Mouse (Mus musculus) limb, embryonic 10.5 days (tissue): Measurements from ENCODE around the gene Atrnl1. TPM values are rescaled to one million over a fixed set of nuclear protein-coding genes. Genes with fewer than 3 reads are reported as not detected.
"Not testable (repeated sequence)": the region's sequence is repeated elsewhere in the genome, so short reads cannot be mapped to it uniquely, and the experiment has no call there.

ENCODE experiments used
- DNase-seq: peaks from one replicate; pipeline ENCODE4 v3.0.0-alpha.2; 2017; ENCODE audit warnings: low spot score
- H3K27ac ChIP-seq: fragments of 300-500 bp; sonication (generic); 2 replicates; pipeline ENCODE4 v1.5.1; 2016; ENCODE audit warnings: mild to moderate bottlenecking
- H3K27me3 ChIP-seq: fragments of 300-500 bp; sonication (generic); 2 replicates; pipeline ENCODE4 v1.6.1; 2016; ENCODE audit warnings: low read depth, mild to moderate bottlenecking; ENCODE audit not compliant: poor library complexity, severe bottlenecking
- H3K36me3 ChIP-seq: fragments of 300-500 bp; sonication (generic); 2 replicates; pipeline ENCODE4 v1.6.1; 2016; ENCODE audit warnings: mild to moderate bottlenecking, moderate library complexity
- H3K4me1 ChIP-seq: fragments of 300-500 bp; sonication (generic); 2 replicates; pipeline ENCODE4 v1.6.1; 2016
- H3K4me3 ChIP-seq: fragments of 300-500 bp; sonication (generic); 2 replicates; pipeline ENCODE4 v1.5.1; 2016; ENCODE audit warnings: mild to moderate bottlenecking, moderate library complexity
- H3K9me3 ChIP-seq: fragments of 300-500 bp; sonication (generic); replicated peaks from 2 replicates; pipeline ENCODE4 v1.6.1; 2016; ENCODE audit warnings: mild to moderate bottlenecking
- WGBS: fragments of 180-500 bp; shearing (Covaris S2); methylation state at CpG from one replicate; pipeline ENCODE4 v1.1.7; 2016; 5-methylcytosine and 5-hydroxymethylcytosine counted together
- polyA plus RNA-seq: library from polyadenylated mRNA; unstranded; fragments of >200 nt; fragmentation: Nextera tagmentation; extraction: Ambion mirVana; gene quantifications from 2 replicates; pipeline ENCODE4 v1.2.1, GENCODE M21; 2016

Atrnl1 gene
- polyA plus RNA-seq, 1 experiment from 2014 or later, result 5.1 TPM

GRCm38 (mm10) chr19:58018698-58019097 lies 407.9 kb downstream of the Atrnl1 start:
- no peak overlapping the region for H3K27ac ChIP-seq
- no peaks in the 10 kb centered on the region for H3K9me3 ChIP-seq
- no peaks in the 10 kb centered on the region for H3K36me3 ChIP-seq
- no peak for DNase-seq
- no peaks in the 10 kb centered on the region for H3K27me3 ChIP-seq
- 81% methylated on average over 5 of the region's 5 CpGs for WGBS
- H3K4me3 ChIP-seq, result no peak overlapping the region
- peaks cover 14% of the 10 kb centered on the region; the same call in 1 of the 2 replicates for H3K4me1 ChIP-seq

GRCm38 (mm10) chr19:58021514-58022284 lies 410.9 kb downstream of the Atrnl1 start:
- Histone ChIP-seq H3K36me3 (no peaks in the 10 kb centered on the region), H3K4me1 (peaks cover 14% of the 10 kb centered on the region; the same call in 1 of the 2 replicates), H3K27ac (no peak overlapping the region), H3K4me3 (no peak overlapping the region), H3K27me3 (no peaks in the 10 kb centered on the region), H3K9me3 (no peaks in the 10 kb centered on the region)
- DNase-seq, result no peak
- 94% methylated on average over 8 of the region's 8 CpGs for WGBS

- Histone ChIP-seq H3K27ac (no peak overlapping the region), H3K9me3 (no peaks in the 10 kb centered on the region), H3K4me3 (no peak overlapping the region), H3K27me3 (no peaks in the 10 kb centered on the region), H3K4me1 (peaks cover 14% of the 10 kb centered on the region; the same call in 1 of the 2 replicates), H3K36me3 (0 out of 2 replicates have a peak, but pooled peaks cover 4% of the 10 kb centered on the region)
- DNase-seq, result no peak
- WGBS, result 91% methylated on average over 14 of the region's 14 CpGs
These were observed 412.5 kb downstream of the Atrnl1 start for GRCm38 (mm10) chr19:58023216-58023825.

DNA sequence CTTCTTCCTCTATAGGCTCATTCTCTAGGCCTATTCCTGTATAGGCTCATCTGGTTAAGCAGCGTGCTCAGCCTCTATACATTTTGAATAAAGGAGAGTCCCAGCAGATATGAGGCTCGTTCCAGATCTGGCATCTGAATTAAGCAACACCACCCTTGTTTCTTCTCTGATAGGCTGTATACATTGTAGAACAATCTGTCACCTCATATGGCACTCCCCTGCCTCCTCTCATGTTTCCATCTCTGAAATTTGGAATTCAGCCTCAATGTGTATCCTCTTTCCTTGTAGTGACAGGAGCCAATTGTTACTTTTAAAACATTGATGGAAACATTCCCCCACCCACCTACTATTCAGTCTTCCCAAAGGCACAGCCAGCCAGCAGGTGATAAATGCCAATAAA lies 414.2 kb downstream of the Atrnl1 start:
- peaks cover 11% of the 10 kb centered on the region; the same call in 1 of the 2 replicates for H3K4me1 ChIP-seq
- no peak overlapping the region for H3K4me3 ChIP-seq
- no peaks in the 10 kb centered on the region for H3K9me3 ChIP-seq
- DNase-seq, result no peak
- H3K27ac ChIP-seq, result no peak overlapping the region
- H3K27me3 ChIP-seq, result no peaks in the 10 kb centered on the region
- WGBS, result 90% methylated on average over 2 of the region's 2 CpGs
- 0 out of 2 replicates have a peak, but pooled peaks cover 4% of the 10 kb centered on the region for H3K36me3 ChIP-seq

DNA sequence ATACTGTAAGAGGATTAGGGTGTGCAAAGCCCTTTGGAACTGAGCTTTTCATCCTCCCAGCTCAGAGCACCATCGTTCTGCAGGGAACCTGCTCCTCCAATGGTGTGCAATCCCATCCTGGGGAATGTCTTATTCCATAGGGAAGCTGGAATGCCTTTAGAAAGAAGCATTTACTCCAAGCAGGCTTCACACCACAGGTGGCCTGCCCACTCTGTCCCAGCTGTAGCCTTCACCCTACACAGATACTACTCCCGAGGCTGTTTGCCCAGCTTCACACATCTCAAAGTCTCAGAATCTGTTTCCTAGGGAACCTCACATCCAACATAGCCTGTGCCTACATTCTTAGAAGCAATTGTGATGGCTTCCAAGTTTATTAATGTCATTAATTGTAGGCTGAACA lies 418.8 kb downstream of the Atrnl1 start:
- no peak overlapping the region for H3K4me3 ChIP-seq
- WGBS, result 74% methylated on average over 2 of the region's 2 CpGs
- no peak for DNase-seq
- H3K9me3 ChIP-seq, result no peaks in the 10 kb centered on the region
- H3K27ac ChIP-seq, result no peak overlapping the region
- H3K4me1 ChIP-seq, result no peaks in the 10 kb centered on the region
- 0 out of 2 replicates have a peak, but pooled peaks cover 8% of the 10 kb centered on the region for H3K36me3 ChIP-seq
- H3K27me3 ChIP-seq, result no peaks in the 10 kb centered on the region

GRCm38 (mm10) chr19:58033241-58033640 lies 422.4 kb downstream of the Atrnl1 start:
- H3K27me3 ChIP-seq, result no peaks in the 10 kb centered on the region
- WGBS, result 89% methylated on average over 5 of the region's 5 CpGs
- no peaks in the 10 kb centered on the region for H3K9me3 ChIP-seq
- H3K27ac ChIP-seq, result no peak overlapping the region
- peak; percentile 13 for DNase-seq
- H3K4me3 ChIP-seq, result no peak overlapping the region
- 0 out of 2 replicates have a peak, but pooled peaks cover 5% of the 10 kb centered on the region for H3K36me3 ChIP-seq
- no peaks in the 10 kb centered on the region for H3K4me1 ChIP-seq

DNA sequence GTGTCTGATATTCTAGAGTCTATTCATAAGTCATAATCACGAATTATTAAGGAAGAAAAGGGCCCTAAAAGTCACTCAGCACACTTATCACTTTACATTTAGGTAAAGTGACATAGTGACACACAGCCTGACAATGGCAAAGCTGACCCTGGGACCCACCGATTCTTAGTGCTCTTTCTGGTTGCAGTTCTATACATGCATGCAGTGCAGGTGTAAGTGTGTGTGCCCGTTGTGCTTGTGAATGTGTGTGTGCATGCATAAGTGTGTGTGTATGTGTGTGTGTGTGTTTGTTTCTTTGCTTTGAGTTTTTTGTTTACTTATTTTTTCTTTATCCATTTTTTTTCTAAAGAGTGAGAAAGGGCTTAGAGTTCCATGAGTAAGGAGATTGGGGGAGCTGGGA lies 425.3 kb downstream of the Atrnl1 start:
- no peaks in the 10 kb centered on the region for H3K4me1 ChIP-seq
- no peak overlapping the region for H3K27ac ChIP-seq
- WGBS, result 87% methylated on average over 3 of the region's 3 CpGs

DNA sequence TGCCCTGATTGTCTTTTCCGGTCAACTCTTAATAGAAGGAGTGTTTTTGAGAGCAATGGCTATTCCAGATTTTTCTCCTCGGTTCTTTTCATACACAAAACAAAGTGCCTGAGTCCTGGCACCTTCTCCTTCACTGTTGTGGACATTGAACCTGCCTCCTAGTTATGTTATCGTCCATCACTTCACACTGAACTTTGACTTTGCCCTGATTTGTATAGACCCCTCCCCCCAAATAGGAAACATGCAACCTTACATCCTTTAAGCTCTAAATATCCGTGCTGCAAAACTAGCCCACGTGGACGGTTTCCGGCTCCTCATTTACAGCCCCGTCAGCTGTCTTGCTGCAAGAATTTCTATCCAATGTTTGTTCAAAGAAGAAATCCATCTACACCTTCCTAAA lies 432.3 kb downstream of the Atrnl1 start:
- 87% methylated on average over 8 of the region's 8 CpGs for WGBS
- Histone ChIP-seq H3K36me3 (no peaks in the 10 kb centered on the region), H3K4me3 (no peak overlapping the region), H3K9me3 (no peaks in the 10 kb centered on the region), H3K27ac (no peak overlapping the region), H3K27me3 (no peaks in the 10 kb centered on the region), H3K4me1 (peaks cover 7% of the 10 kb centered on the region)
- no peak for DNase-seq

More for the DNA sequence above, 425.3 kb downstream of the Atrnl1 start:
- no peaks in the 10 kb centered on the region for H3K27me3 ChIP-seq
- no peak for DNase-seq
- H3K36me3 ChIP-seq, result no peaks in the 10 kb centered on the region
- no peak overlapping the region for H3K4me3 ChIP-seq
- no peaks in the 10 kb centered on the region for H3K9me3 ChIP-seq

DNA sequence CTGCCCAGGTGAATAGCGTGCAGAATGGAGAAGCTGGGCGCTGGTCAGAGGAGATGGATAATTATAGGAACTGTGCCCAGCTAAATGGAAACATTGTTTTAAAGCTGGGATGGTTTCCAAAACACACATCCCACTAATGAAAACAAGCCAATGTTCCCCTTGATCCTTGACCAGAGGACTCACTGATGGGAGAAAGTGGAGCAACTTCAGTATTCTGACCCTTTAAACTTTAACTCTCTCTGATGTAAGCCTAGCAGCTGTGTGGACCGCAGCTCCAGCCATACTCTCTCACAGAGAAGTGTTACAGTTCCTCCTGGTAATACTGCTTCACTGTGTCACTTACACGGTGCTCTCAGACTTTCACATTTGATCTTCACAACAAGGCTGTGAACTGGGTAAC lies 432.7 kb downstream of the Atrnl1 start:
- WGBS, result 85% methylated on average over 4 of the region's 4 CpGs
- H3K27ac ChIP-seq, result no peak overlapping the region
- no peaks in the 10 kb centered on the region for H3K27me3 ChIP-seq
- H3K4me3 ChIP-seq, result no peak overlapping the region
- no peak for DNase-seq
- H3K36me3 ChIP-seq, result no peaks in the 10 kb centered on the region
- H3K9me3 ChIP-seq, result no peaks in the 10 kb centered on the region
- H3K4me1 ChIP-seq, result peaks cover 9% of the 10 kb centered on the region

DNA sequence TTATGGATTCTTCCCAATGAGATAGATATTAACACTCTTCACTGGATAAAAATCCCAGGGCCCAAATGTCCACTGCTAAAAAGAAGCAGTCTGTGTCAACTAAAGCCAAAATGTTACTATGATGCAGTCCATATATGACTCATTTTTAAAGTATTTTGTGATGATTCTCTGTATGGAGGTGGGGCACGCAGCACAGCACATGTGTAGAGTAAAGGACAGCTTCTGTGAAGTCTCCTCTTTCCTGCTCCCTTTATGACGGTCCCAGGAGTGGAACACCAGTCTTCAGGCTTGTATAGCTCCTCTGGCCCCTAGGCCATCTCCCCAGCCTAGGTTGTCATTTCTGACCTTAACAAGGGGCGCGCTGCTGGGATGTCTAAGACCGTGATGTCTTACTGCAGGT lies 434.0 kb downstream of the Atrnl1 start:
- 95% methylated on average over 5 of the region's 5 CpGs for WGBS
- no peak for DNase-seq

DNA sequence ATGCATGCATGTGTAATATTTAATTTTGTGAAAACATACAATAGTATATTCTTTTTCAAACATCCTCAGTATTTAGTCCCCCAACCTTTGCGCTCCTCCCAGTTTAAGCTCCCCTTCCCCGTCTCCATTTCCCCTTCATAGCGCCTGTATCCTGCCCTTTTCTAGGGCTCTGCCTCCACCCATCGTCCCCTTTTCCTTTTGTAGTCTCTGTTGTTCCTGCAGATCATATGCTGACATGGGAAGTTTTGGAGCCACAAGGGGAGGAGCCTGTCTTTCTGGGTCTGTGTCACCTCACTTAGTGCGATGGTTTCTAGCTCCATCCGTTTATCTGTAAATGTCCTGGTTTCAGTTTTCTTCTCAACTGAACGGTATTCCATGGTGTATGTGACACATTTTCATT lies 435.8 kb downstream of the Atrnl1 start:
- Histone ChIP-seq H3K27me3 (no peaks in the 10 kb centered on the region), H3K36me3 (no peaks in the 10 kb centered on the region), H3K9me3 (no peaks in the 10 kb centered on the region), H3K27ac (no peak overlapping the region), H3K4me3 (no peak overlapping the region), H3K4me1 (peaks cover 9% of the 10 kb centered on the region)
- WGBS, result 94% methylated on average over 7 of the region's 7 CpGs
- no peak for DNase-seq

More for the DNA sequence above, 434.0 kb downstream of the Atrnl1 start:
- Histone ChIP-seq H3K4me1 (peaks cover 9% of the 10 kb centered on the region), H3K9me3 (no peaks in the 10 kb centered on the region), H3K27ac (no peak overlapping the region), H3K4me3 (no peak overlapping the region), H3K27me3 (no peaks in the 10 kb centered on the region), H3K36me3 (no peaks in the 10 kb centered on the region)

- H3K9me3 ChIP-seq, DNase-seq, H3K4me3 ChIP-seq, H3K27ac ChIP-seq, H3K27me3 ChIP-seq, H3K4me1 ChIP-seq, H3K36me3 ChIP-seq: not testable (repeated sequence)
- 96% methylated on average over 9 of the region's 9 CpGs for WGBS
These were observed 439.6 kb downstream of the Atrnl1 start for GRCm38 (mm10) chr19:58050410-58050809.

- H3K27me3 ChIP-seq, result no peaks in the 10 kb centered on the region
- H3K36me3 ChIP-seq, result no peaks in the 10 kb centered on the region
- no peaks in the 10 kb centered on the region for H3K9me3 ChIP-seq
- no peak for DNase-seq
- no peak overlapping the region for H3K4me3 ChIP-seq
- peaks cover 4% of the 10 kb centered on the region for H3K4me1 ChIP-seq
- WGBS, result 91% methylated on average over 8 of the region's 8 CpGs
- no peak overlapping the region for H3K27ac ChIP-seq
These were observed 440.2 kb downstream of the Atrnl1 start for GRCm38 (mm10) chr19:58050986-58051385.
